Mouse (Mus musculus): Measurements from ENCODE around the gene 4931414P19Rik. TPM values are rescaled to one million over a fixed set of nuclear protein-coding genes. Genes with fewer than 3 reads are reported as not detected.

Gene 4931414P19Rik
- polyA plus RNA-seq, 1 experiment: 10.9 TPM

- no peak for DNase-seq (ENCODE audit: low read depth)
Measured at GRCm38 (mm10) chr14:54544703-54545102, 61.1 kb downstream of the 4931414P19Rik start.

- DNase-seq (ENCODE audit: low read depth): no peak
Measured at GRCm38 (mm10) chr14:54540771-54541170, 65.0 kb downstream of the 4931414P19Rik start.

DNA sequence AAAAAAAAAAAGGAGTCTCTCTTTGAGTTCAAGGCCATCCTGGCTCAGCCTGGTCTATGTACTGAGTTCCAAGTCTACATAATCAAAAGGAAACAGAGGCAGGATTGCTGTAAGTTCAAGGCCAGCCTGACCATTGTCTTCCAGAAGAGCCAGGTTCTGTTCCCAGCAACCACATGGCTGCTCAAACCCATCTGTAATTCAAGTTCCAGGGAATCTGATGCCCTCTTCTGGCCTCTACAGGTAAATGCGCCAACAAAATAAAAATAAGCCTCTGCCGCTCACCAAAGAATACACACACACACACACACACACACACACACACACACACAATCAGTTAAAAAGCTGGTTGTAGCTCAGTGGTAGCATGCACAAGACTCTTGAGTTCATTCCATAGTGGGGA is 67.2 kb downstream of the 4931414P19Rik start:
- no peak for DNase-seq (ENCODE audit: low read depth)

Other genes starting within 250 kb of the 4931414P19Rik start
- gene Oxa1l, start 245.2 kb downstream of the 4931414P19Rik start, polyA plus RNA-seq (2012; rRNA removed): 115 and 121 TPM in 2 replicates
- 9.1 and 10.0 TPM in 2 replicates for gene Slc7a7, start 188.2 kb downstream of the 4931414P19Rik start, polyA plus RNA-seq (2012; rRNA removed)
- 219 and 296 TPM in 2 replicates for gene Mrpl52, start 179.1 kb downstream of the 4931414P19Rik start, polyA plus RNA-seq (2012; rRNA removed)
- gene Mmp14, start 174.4 kb downstream of the 4931414P19Rik start, polyA plus RNA-seq (2012; rRNA removed): 80.8 and 143 TPM in 2 replicates
- gene Lrp10, start 141.9 kb downstream of the 4931414P19Rik start, polyA plus RNA-seq (2012; rRNA removed): 125 and 172 TPM in 2 replicates
- 0.59 and 0.75 TPM in 2 replicates for gene Rem2, start 129.9 kb downstream of the 4931414P19Rik start, polyA plus RNA-seq (2012; rRNA removed)
- 34.3 and 41.9 TPM in 2 replicates for gene Prmt5, start 88.5 kb downstream of the 4931414P19Rik start, polyA plus RNA-seq (2012; rRNA removed)
- gene Haus4, start 51.4 kb downstream of the 4931414P19Rik start, polyA plus RNA-seq (2012; rRNA removed): 49.0 and 57.0 TPM in 2 replicates
- gene Ajuba, start 28.4 kb downstream of the 4931414P19Rik start, polyA plus RNA-seq (2012; rRNA removed): 31.5 and 32.2 TPM in 2 replicates
- gene Psmb5, start 12.0 kb upstream of the 4931414P19Rik start, polyA plus RNA-seq (2012; rRNA removed): 214 and 260 TPM in 2 replicates
- not detected in 2 replicates for gene Psmb11, start 15.4 kb upstream of the 4931414P19Rik start, polyA plus RNA-seq (2012; rRNA removed)
- not detected in 2 replicates for gene Gm17606, start 35.0 kb upstream of the 4931414P19Rik start, polyA plus RNA-seq (2012; rRNA removed)
- gene Cdh24, start 35.4 kb upstream of the 4931414P19Rik start, polyA plus RNA-seq (2012; rRNA removed): 3.8 and 5.4 TPM in 2 replicates
- gene 1700123O20Rik, start 80.2 kb upstream of the 4931414P19Rik start, polyA plus RNA-seq (2012; rRNA removed): 57.6 and 61.5 TPM in 2 replicates
- 94.9 and 98.3 TPM in 2 replicates for gene Acin1, start 80.9 kb upstream of the 4931414P19Rik start, polyA plus RNA-seq (2012; rRNA removed)
- gene Gm29776, start 92.8 kb upstream of the 4931414P19Rik start, polyA plus RNA-seq (2012; rRNA removed): 0.08 and 0.16 TPM in 2 replicates
- 0.48 and 0.63 TPM in 2 replicates for gene Cebpe, start 106.2 kb upstream of the 4931414P19Rik start, polyA plus RNA-seq (2012; rRNA removed)
- 41.8 and 54.3 TPM in 2 replicates for gene Slc7a8, start 176.0 kb upstream of the 4931414P19Rik start, polyA plus RNA-seq (2012; rRNA removed)
- gene Rnf212b, start 208.1 kb upstream of the 4931414P19Rik start, polyA plus RNA-seq (2012; rRNA removed): not detected in 2 replicates